Mouse (Mus musculus): ENCODE results near the gene Riok2.
"Not testable (repeated sequence)": the region's sequence is repeated elsewhere in the genome, so short reads cannot be mapped to it uniquely, and the experiment has no call there.

Riok2 gene

DNA sequence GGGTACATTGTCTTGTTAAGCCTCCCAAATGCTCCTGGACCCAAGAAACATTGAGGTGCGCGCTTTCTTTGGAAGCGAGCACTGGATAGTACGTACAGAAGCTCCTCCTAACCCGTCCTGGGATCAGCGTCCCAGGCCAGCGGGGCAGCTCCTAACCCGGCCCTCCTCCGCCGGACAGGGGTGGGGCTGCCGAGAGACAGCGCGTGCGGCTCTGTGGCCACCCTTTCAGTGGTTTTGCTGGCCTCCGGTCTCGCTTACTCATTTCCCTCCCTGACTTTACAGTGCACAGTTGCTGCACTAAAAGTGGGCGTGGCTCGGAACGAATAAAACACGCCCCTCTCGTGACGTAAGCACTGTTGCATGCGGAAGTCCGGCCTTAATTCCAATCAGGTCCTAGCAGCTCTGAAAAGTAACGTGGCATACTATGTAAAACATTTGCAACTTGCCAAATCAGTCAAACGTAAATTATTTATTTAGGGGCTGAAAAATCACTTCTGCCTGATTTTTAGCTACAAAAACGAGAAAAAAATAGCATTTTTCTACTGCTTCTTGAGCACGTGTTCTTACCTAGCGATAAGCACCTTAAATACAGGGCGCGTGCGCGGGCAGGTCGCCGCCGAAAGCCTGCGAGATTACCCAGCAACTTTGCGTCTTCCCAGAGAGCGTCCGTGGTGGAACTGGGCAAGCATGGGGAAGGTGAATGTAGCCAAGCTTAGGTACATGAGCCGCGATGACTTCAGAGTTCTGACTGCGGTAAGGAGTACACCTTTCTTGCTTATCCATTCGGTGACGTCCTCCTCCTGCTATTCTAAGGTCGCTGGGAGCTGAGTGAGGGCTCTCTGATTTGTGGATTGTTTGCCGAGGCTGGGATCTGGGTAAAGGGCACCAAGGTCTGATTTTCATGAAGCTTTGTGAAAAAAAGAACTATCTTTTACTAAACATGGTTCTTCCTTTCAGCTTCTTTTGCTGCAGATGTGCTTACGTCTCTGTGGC, at the start of gene Riok2:
Gene Riok2 (plus strand): TSS at position 392 of the 993 bp plus-strand sequence.
- DNase-seq (ENCODE audit: low spot score in 2 of 2), result peak; percentile 92 to 97

DNA sequence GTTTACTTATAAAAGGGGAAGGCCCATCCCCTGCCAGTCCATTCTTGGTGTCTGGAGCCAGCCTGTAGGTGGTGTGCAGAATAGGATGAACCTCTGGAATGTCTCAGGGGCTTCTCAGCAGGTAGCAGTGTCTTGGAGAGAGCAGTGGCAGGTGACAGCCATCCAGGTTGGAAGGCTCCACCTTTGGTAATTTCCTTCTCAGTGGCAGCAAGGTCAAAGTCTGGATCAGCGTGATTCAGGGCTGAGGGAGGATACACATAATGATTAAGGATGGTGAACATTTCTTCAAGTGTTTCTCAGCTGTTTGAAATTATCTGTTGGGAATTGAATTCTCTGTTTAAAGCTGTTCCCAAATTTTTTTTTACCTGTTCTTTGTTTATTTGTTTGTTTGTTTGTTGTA, 48.1 kb upstream of the Riok2 start:
- DNase-seq (ENCODE audit: low spot score in 2 of 2), result not testable (repeated sequence)

DNA sequence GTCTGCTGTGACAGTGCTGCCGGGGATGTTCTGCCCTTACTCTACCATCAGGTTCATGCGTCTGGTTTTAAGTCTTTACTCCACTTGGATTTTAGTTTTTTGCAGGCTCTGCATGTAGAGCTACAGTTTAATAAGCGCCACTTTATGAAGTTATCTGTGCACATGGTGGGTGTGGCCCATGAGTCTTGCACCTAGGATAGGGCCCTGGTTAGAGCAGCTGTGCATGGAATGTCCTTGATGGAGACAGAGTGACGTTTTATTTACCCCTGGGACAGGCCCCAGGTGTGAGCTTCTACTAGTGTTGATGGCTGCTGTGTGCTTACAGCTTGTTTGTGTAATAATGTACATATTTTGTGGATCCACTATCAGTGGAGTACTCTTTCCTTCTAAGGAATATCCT, 47.5 kb upstream of the Riok2 start:
- DNase-seq (ENCODE audit: low spot score in 2 of 2), result no peak

DNA sequence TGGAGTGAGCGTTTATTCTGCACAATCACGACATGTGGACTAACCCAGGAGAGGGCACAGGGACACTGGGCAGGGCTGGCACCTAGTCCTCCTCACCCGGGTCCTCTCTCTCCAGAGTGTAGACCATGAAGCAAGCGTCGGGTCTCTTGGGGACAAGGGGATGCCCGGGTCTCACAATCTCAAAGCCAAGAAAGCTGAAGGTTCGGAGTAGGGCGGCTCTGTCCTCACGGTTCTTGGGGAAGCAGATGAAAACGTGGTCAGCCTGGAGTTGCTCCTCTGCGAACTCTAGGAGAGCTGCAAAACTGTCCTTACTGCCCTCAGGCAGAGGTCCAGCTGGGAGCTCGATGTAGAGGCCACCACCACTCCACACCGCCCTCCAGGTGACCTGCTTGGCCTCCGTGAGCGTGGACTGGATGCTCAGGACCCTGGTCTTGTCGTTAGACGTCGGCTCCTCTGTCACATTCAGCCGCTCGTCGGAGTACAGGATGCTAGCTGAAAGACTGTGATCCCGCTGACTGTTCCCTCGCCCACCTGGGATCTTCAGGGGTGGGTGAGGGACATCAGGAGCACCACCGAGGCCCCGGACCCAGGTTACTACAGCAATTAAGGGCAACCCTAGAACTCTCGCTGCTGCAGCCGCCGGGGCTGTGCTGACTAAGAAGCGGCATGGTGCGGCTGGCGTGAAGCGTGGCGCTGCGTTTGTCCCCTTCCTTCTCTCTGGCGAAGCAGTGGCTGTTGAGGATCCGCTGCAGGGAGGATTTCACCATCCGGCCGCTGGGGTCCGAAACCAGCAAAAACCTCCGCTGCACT, 28.5 kb upstream of the Riok2 start:
- not testable (repeated sequence) for DNase-seq (ENCODE audit: low spot score in 2 of 2)

DNA sequence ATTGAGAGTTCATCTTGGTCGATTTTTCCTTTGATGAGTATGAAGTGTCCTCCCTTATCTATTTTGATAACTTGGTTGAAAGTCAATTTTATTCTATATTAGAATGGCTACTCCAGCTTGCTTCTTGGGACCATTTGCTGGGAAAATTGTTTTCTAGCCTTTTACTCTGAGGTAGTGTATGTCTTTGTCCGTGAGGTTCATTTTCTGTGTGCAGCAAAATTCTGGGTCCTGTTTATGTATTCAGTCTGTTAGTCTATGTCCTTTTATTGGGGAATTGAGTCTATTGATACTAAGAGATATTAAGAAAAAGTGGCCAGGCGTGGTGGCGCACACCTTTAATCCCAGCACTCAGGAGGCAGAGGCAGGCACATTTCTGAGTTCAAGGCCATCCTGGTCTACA, 27.8 kb upstream of the Riok2 start:
- DNase-seq (ENCODE audit: low spot score in 2 of 2), result not testable (repeated sequence)

DNA sequence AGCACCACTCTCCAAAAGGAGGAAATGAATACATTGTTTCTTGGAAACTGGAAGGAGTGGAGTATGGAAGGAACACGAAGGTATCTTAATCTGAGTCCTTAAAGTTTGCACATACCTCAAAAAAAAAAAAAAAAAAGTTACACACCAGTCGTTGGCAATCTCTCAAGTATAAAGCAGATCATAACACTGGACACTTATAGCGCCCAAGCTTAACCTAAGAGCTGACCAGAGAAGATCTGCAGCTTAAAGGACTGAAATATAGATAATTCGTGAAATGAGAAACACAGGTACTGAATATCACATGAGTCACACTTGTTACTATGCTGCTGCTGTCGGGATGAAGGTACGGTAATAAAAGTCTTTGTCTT, 575 bp upstream of the Riok2 start:
- DNase-seq (ENCODE audit: low spot score in 2 of 2), result no peak

DNA sequence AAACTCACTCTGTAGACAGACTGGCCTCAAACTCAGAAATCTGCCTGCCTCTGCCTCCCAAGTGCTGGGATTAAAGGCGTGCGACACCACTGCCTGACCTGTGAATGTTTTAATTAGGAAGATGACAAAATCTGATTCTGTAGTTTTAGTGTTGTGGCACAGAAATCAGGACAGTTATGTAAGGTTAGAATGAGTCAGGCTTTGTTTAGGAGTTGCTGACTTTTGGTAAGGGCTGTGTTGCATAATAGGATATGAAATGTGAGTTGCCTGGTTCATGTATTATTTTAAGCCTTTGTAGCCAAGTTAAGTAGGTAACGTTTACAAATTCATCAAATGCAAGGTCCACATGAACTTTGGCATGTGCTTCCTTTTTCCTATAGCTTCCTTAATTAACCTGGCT, 1.5 kb downstream of the Riok2 start:
- no peak for DNase-seq (ENCODE audit: low spot score in 2 of 2)

DNA sequence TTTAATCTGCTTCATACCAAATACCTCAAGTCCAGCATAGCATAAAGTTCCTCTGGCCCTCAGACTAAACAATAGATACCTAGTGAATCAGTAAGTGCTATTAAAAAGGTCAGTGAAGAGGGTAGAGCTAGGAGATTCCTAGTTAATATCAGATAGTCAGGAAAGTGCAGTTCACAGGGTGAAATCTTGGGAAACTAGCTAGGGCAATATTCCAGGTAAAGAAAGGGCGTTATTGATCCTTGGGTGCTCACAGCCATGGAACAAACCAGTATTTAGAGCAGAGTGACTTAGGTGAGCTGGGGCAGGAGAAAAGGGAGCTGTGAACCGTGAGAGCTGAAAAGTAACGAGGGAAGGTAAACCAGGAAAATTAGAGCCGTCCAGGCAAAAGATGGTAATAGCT, 9.6 kb downstream of the Riok2 start:
- no peak for DNase-seq (ENCODE audit: low spot score in 2 of 2)

DNA sequence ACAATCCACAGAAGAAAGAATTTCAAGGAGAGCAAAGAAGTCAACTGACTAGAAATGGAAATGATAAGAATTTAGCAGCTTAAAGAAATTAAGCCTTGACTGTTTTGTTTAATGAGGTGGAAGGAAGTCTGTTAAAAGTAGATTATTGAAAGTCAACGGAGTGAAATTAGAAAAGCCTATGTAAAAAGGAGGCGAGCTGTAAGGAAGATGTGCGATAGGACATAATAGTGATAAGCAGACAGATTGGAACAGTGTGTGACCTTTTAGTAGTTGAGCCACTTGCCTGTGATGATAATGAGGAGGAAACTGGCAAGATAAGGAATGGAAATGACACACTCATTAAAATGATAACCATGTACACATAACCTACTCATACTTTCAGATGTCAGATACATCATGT, 10.4 kb downstream of the Riok2 start:
- DNase-seq (ENCODE audit: low spot score in 2 of 2), result no peak

DNA sequence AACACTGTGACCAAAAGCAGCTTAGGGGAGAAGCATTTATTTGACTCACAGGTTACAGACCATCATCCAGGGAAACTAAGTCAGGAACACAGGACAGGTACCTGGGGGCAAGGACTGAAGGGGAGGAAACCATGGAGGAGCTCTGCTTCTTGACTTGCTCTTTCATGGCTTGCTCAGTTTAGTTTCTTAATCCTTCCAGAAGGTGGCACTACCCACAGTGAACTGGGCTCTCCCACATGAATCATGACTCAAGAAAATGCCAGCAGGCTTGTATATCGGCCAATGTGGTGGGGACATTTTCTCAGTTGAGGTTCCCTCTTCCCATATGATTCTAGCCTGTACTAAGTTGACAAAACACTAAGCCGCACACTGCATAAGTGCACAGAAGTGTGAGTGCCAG, 12.0 kb downstream of the Riok2 start:
- no peak for DNase-seq (ENCODE audit: low spot score in 2 of 2)

DNA sequence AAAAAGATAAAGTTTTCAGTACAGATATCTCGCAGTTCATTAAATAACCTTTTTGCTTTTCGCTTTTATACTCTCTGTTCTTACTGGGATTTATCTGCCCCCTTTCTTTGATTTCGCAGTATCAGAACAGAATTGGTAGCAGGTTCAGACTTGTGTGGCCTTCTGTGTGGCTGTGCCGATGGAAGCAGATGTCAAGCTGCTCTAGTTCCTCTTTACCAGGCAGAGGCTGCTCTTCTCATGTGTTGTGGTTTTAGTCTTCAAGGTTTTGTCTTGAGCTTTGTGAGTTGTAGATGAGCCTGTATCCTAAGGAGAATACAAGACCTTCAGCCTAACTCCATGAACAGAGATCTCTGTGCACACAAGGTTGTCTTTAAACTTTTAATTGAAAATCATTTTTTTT, 17.7 kb downstream of the Riok2 start:
- no peak for DNase-seq (ENCODE audit: low spot score in 2 of 2)

DNA sequence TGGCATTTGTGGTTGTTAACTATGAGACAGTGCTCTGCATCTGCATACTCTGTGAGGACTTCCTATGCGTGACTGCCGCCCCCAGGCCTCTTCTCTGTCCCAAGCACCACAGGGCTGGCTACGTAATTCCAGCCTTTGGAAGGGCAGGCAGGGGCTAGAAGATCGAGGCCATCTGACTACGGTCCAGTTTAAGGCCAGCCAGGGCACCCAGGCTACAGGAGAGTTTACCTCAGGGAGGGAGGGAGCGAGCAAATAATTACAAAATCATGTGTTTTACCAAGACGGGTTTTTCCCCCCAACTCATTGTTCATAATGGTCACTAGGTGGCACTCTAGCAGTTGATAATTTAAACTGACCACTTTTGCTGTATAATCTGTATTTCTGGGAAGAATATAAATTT, 18.8 kb downstream of the Riok2 start:
- DNase-seq (ENCODE audit: low spot score in 2 of 2), result no peak

DNA sequence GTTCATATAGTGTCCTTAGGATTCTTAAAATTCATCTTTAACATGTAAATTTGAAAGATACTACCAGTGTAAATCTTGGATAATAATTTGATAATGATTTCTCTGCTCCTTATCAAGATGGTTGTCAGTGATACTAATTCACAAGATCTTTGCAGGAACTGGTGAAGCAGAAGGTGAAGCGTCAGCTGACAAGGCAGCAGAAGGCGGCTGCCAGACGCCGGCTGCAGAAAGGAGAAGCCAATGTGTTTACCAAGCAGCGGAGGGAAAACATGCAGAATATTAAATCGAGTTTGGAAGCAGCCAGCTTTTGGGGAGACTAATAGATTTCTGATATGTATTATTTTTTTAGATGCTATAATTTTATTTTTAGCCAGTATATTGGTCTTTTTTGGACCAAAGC, 19.2 kb downstream of the Riok2 start:
- DNase-seq (ENCODE audit: low spot score in 2 of 2), result no peak

DNA sequence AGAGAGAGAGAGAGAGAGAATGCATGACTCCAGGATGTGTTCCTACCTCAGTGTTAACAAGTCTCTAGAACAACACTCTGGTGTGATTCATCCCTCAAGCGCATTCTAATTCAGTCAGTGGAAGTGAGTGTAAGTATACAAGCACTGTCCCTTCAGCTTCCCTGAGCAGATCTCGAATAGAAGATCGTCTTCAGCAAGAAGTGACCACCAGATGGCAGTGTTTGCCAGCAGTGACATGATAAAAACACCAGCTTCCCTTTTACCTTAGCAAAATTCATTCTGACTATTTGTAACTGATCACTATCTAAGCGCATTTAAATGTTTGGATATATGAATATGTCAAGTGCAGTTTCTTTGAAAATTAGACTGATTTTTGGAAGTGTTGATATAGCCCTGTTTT, 20.2 kb downstream of the Riok2 start:
- DNase-seq (ENCODE audit: low spot score in 2 of 2), result peak; percentile 42 to 68

DNA sequence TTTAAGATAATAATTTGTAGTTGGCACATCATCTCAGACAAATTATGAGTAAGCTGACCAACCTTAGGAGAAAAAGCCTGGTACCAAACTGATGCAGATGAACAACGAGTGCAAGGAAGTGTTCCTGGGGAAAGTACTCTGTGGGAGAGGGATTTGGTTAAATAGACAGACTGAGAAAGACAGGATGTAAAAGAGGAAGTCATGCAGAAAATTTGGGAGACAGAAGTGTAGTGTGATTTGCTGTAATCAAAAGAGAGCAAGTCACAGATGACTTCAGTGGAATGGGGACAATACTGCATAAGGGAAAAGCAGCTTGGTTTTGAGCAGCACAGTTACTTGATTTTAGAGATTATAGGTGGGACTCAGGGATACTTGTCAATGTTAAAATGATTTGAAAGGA, 22.8 kb downstream of the Riok2 start:
- DNase-seq (ENCODE audit: low spot score in 2 of 2), result no peak

DNA sequence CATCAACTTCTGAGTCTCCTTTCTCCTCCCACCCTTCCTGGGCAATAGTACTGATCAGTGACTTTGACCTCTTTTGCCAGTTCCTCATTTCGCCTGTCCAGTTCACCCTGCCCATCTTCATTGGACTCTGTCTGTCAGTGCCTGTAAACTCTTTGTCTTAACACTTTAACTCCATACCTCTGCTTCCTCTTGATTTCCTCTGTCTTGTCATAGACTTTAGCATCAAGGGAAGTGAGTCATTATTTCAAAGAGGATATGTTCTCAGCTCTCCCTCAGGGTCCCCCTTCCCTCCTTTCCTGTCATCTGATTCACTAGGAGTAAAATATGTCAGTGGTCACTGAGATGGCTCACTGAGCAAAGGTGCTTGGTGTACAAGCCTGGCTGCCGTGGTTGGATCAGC, 24.6 kb downstream of the Riok2 start:
- DNase-seq (ENCODE audit: low spot score in 2 of 2), result no peak

DNA sequence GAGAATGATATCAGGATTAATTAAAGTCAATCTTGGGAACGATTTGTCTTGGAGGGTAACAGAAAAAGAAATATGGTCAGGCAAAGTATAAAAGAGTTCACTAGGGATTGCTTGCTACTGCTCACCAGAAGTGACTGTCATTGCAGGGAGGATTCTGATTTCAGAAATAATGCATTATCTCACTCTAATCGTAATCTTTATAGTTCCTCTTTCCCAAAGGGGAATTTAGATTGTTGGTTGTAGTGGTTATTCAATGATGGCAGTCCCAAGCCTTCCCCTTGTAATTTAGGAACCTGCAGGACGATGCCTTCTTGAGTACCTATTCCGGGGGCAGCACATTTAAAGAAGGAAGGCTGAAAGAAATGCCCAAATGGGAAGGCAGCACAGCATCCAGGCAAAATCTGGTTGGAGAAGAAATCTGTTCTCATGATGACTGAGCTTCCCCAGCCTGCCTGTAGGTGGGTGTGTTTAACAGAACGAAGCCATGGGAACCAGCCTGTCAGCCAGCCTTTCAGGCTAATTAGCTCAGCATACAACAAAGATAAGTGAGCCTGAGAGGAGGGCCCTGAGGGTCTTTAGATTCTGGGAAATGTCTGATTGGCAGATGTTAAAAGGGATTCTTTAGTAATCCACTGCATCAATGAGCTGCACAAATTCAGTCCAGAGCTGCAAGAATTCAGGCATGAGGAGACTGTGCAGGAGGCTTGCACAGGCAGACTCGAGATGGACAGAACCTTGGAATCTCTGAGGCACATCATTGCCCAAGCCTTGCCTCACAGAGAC, 28.3 kb downstream of the Riok2 start, which contains the start of gene Lix1:
Gene Lix1 (plus strand): TSS at position 451 of the 783 bp plus-strand sequence.
- peak; percentile 20 to 30 for DNase-seq (ENCODE audit: low spot score in 2 of 2)

DNA sequence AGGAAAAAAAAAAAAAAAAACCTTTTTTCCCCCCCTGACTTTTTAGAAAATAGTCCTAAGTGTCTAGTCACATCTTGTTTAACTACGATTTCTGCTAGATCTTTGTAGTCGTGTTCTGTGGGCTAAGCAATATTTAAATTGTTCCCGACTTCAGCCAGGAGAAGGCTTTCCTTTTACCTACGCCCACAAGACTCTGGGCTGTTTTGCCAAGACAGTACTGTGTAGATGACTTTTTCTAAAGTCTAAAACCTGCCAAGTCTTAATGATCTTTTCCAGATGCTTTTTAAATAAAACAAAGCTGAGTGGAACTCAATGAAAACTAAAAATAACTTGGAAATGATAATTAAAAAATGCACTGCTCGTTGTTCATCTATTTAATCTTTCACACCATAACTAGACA, 28.9 kb downstream of the Riok2 start:
- DNase-seq (ENCODE audit: low spot score in 2 of 2), result no peak

DNA sequence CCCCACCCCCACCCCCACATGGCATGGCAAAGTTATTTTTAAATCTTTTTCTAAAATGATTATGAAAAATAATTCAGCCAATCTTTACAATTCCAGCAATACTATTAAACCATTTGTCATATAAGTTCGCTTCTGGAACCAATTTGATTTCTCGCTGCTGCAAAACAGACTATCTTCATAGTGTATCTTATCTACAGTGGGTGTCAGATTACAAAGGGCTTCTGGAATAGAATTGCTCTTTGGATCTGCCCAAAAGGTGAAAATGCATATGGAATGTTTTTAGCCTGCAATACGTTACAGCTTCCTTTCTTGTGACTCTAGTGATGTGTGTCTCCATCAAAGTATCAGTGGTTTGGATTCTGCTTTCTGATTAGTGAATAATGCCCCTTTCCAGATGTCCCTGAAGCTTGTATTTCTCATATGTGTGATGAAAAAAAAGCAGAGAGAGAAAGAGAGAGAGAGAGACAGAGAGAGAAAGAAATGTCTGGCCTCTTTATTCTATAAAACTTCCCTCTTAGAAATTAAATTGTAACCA, 29.5 kb downstream of the Riok2 start:
- no peak for DNase-seq (ENCODE audit: low spot score in 2 of 2)

DNA sequence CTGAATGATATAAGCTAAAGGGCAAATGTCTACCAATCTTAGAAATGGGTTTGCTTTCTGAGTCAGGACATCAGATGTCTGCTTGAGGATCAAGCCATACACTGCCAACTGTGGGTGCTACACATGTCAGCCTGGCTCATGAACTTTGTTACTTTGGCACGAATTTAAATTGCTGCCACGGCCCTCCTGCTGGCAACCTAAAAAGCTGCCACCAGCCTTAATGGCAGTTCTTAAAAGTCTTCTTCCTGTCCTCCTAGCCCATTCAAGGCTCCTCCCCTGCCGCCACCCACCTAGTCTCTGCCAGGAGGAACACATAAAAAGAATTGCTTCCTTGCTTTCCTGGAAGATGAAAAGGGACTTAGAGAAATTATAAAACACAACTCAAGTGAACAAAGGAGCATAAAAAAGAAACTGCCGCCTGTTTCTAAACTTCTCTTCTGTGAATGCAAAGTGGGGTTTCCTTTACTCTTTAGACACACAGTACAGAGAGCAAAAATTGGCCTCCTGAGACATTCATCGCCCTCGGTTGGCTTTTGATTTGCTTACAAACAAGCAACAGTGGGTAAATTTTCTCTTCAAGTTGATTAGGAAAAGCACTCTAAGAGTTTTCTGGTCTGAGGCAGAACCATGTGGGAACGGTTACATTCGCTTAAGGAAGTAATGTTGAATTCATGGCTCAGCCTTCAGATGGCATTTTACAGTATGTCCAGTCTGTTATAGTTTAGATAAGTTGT, 30.9 kb downstream of the Riok2 start:
- DNase-seq (ENCODE audit: low spot score in 2 of 2), result no peak

DNA sequence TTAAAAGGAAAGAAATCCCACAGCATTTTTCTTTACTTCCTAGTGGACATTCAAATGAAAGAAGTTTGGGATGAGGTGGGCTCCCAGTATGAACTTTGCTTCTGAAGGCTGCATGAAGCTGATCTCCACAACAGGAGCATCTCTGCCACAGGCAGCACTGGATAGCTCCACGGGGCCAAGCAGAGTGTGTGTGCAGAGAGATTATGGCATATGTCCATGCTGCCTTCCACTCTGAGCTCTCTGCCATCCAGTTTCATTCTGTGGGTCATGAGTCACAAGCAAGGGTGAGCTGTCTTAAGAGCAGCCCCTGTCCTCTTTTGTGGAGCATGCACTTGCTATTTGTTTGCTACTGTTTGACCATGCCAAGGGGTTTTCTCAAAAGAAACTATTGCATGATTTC, 31.5 kb downstream of the Riok2 start:
- DNase-seq (ENCODE audit: low spot score in 2 of 2), result no peak
